Mouse (Mus musculus) stomach, postnatal 0 days (tissue): ENCODE measurements around the gene Gm4881. TPM values are rescaled to one million over a fixed set of nuclear protein-coding genes. Genes with fewer than 3 reads are reported as not detected.

Experiments used
- ATAC-seq: fragments of 200-750 bp; cut with Nextera tagmentation; 2 replicates; pipeline ENCODE4 v1.8.0; 2017; ENCODE audit not compliant: low FRiP score, low TSS enrichment
- DNase-seq: peaks from one replicate; pipeline ENCODE4 v3.0.0-alpha.2; 2016; ENCODE audit warnings: low spot score
- H3K27ac ChIP-seq: fragments of 300-500 bp; sonication (generic); replicated peaks from 2 replicates; pipeline ENCODE4 v1.5.1; 2014; ENCODE audit warnings: mild to moderate bottlenecking, control low read depth
- H3K27me3 ChIP-seq: fragments of 300-500 bp; sonication (generic); 2 replicates; pipeline ENCODE4 v1.6.1; 2014; ENCODE audit warnings: low read length; ENCODE audit not compliant: control insufficient read depth, insufficient read depth
- H3K36me3 ChIP-seq: fragments of 300-500 bp; sonication (generic); 2 replicates; pipeline ENCODE4 v1.6.1; 2014; ENCODE audit warnings: low read length, mixed read lengths; ENCODE audit not compliant: control insufficient read depth, insufficient read depth
- H3K4me1 ChIP-seq: fragments of 300-500 bp; sonication (generic); replicated peaks from 2 replicates; pipeline ENCODE4 v1.6.1; 2014; ENCODE audit warnings: antibody characterized with exemption; ENCODE audit not compliant: control insufficient read depth, insufficient read depth
- H3K4me2 ChIP-seq: fragments of 300-500 bp; sonication (generic); replicated peaks from 2 replicates; pipeline ENCODE4 v1.6.1; 2014; ENCODE audit warnings: low read depth, mild to moderate bottlenecking, control low read depth, moderate library complexity
- H3K4me3 ChIP-seq: fragments of 300-500 bp; sonication (generic); 2 replicates; pipeline ENCODE4 v1.5.1; 2014; ENCODE audit warnings: low read depth, low read length, control low read depth
- H3K9ac ChIP-seq: fragments of 300-500 bp; sonication (generic); 2 replicates; pipeline ENCODE4 v1.6.1; 2014; ENCODE audit warnings: mild to moderate bottlenecking, low read length, control low read depth, mixed read lengths
- H3K9me3 ChIP-seq: fragments of 300-500 bp; sonication (generic); 2 replicates; pipeline ENCODE4 v1.6.1; 2016; ENCODE audit warnings: low read length; ENCODE audit not compliant: control insufficient read depth
- CTCF ChIP-seq: IDR thresholded peaks from 2 replicates; pipeline ENCODE4 v1.5.1; 2016; ENCODE audit warnings: antibody characterized with exemption, low read depth, mild to moderate bottlenecking, moderate library complexity
- EP300 ChIP-seq: optimal IDR thresholded peaks from 2 replicates; pipeline ENCODE3; 2016; ENCODE audit warnings: antibody characterized with exemption
- WGBS: fragments of 180-500 bp; shearing (Covaris S2); extraction: QIAGEN DNeasy Blood & Tissue Kit; methylation state at CpG from one replicate; pipeline ENCODE4 v1.1.7; 2014; 5-methylcytosine and 5-hydroxymethylcytosine counted together
- polyA plus RNA-seq: library from polyadenylated mRNA; unstranded; fragments of >200 nt; fragmentation: Nextera tagmentation; extraction: Ambion mirVana; gene quantifications from 2 replicates; pipeline ENCODE4 v1.2.1, GENCODE M21; 2015

Gene Gm4881
- polyA plus RNA-seq, 1 experiment from 2014 or later, result not detected

GRCm38 (mm10) chr7:24967966-24968365 lies 23.7 kb upstream of the Gm4881 start:
- WGBS, result 75% methylated on average over 8 of the region's 8 CpGs

GRCm38 (mm10) chr7:24964897-24965535 lies 20.7 kb upstream of the Gm4881 start:
- Histone ChIP-seq H3K9me3 (no peaks in the 10 kb centered on the region), H3K27me3 (no peaks in the 10 kb centered on the region), H3K4me3 (no peak overlapping the region), H3K4me1 (no peaks in the 10 kb centered on the region), H3K36me3 (peaks cover 2% of the 10 kb centered on the region), H3K9ac (no peak overlapping the region), H3K4me2 (no peak overlapping the region), H3K27ac (no peak overlapping the region)
- peak; percentile 83 for DNase-seq
- peak; percentile 70 for ATAC-seq
- 4% methylated on average over 4 of the region's 5 CpGs for whole genome bisulfite sequencing
- TF ChIP-seq CTCF (peak; percentile 80), EP300 (no peak)

More at GRCm38 (mm10) chr7:24967966-24968365, 23.7 kb upstream of the Gm4881 start:
- Histone ChIP-seq H3K9me3 (no peaks in the 10 kb centered on the region), H3K27me3 (no peaks in the 10 kb centered on the region), H3K36me3 (peaks cover 6% of the 10 kb centered on the region), H3K9ac (no peak overlapping the region), H3K4me2 (no peak overlapping the region), H3K27ac (no peak overlapping the region), H3K4me3 (no peak overlapping the region), H3K4me1 (no peaks in the 10 kb centered on the region)
- ATAC-seq (no peak), DNase-seq (no peak)
- TF ChIP-seq CTCF (no peak), EP300 (no peak)

GRCm38 (mm10) chr7:24964288-24964687 lies 20.0 kb upstream of the Gm4881 start:
- no peaks in the 10 kb centered on the region for H3K27me3 ChIP-seq
- H3K9me3 ChIP-seq, result no peaks in the 10 kb centered on the region
- DNase-seq (no peak), ATAC-seq (no peak)
- 69% methylated on average over 2 of the region's 2 CpGs for WGBS
- H3K9ac ChIP-seq, result no peak overlapping the region
- H3K4me2 ChIP-seq, result no peak overlapping the region
- no peak overlapping the region for H3K4me3 ChIP-seq
- no peak overlapping the region for H3K27ac ChIP-seq
- no peaks in the 10 kb centered on the region; the same call in 1 of the 2 replicates for H3K36me3 ChIP-seq
- H3K4me1 ChIP-seq, result no peaks in the 10 kb centered on the region
- TF ChIP-seq CTCF (no peak), EP300 (no peak)

- Histone ChIP-seq H3K4me1 (no peaks in the 10 kb centered on the region), H3K9me3 (no peaks in the 10 kb centered on the region), H3K4me2 (peak overlapping the region; percentile 67), H3K4me3 (peak overlapping the region; percentile 43), H3K27ac (no peak overlapping the region), H3K9ac (no peak overlapping the region), H3K36me3 (no peaks in the 10 kb centered on the region), H3K27me3 (peaks cover 7% of the 10 kb centered on the region)
- WGBS, result 4% methylated on average over 25 of the region's 33 CpGs
- TF ChIP-seq EP300 (no peak), CTCF (no peak)
- ATAC-seq (0 out of 2 replicates have a peak, but pooled peaks have one; percentile 5), DNase-seq (no peak)
These were observed 10.9 kb upstream of the Gm4881 start for GRCm38 (mm10) chr7:24955226-24955625.

- Histone ChIP-seq H3K4me3 (peak overlapping the region; percentile 43), H3K4me1 (no peaks in the 10 kb centered on the region), H3K27ac (no peak overlapping the region), H3K36me3 (no peaks in the 10 kb centered on the region), H3K27me3 (peaks cover 10% of the 10 kb centered on the region), H3K4me2 (peak overlapping the region; percentile 67), H3K9me3 (no peaks in the 10 kb centered on the region), H3K9ac (peak overlapping the region; percentile 54)
- DNase-seq (no peak), ATAC-seq (no peak; the same call in 1 of the 2 replicates)
- TF ChIP-seq EP300 (no peak), CTCF (no peak)
- WGBS, result 3% methylated on average over 19 of the region's 30 CpGs
These were observed 10.2 kb upstream of the Gm4881 start for GRCm38 (mm10) chr7:24954450-24954849.

DNA sequence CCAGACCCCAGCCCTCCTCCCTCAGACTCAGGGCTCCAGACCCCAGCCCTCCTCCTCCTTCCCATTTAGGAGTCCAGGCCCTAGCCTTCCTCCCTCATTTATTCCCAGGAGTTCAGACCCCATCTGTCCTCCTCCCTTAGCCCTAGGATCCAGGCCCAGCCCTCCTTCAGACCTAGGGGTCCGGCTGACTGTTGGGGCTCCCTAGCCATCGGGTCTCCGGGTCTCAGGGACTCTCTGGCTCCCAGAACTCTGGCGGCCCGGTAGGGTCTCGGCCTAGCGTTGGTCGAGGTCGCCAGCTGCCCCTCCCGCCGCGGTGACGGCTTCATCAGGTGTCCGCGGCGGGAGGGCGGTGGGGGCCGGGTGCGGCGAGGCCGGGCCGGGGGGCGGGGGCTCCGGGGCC lies 9.7 kb upstream of the Gm4881 start:
- peak overlapping the region; percentile 67 for H3K4me2 ChIP-seq
- H3K4me3 ChIP-seq, result peak overlapping the region; percentile 43
- H3K4me1 ChIP-seq, result no peaks in the 10 kb centered on the region
- whole genome bisulfite sequencing, result 3% methylated on average over 23 of the region's 24 CpGs
- no peaks in the 10 kb centered on the region for H3K9me3 ChIP-seq
- H3K27me3 ChIP-seq, result peaks cover 10% of the 10 kb centered on the region
- peak overlapping the region; percentile 54 for H3K9ac ChIP-seq
- DNase-seq, result no peak
- H3K27ac ChIP-seq, result no peak overlapping the region
- H3K36me3 ChIP-seq, result no peaks in the 10 kb centered on the region
- ATAC-seq, result no peak; the same call in 1 of the 2 replicates
- no peak for TF ChIP-seq CTCF
- no peak for TF ChIP-seq EP300
